ENCODE assay signal across 8 mouse cellular contexts in genomic region chr2:28839501-28840221, GRCm38 (mm10). TPM values are rescaled to one million over a fixed set of nuclear protein-coding genes. Genes with fewer than 3 reads are reported as not detected.
A peak's percentile ranks its signal among the peaks of the same experiment; 100 is the strongest.
DNase-seq lines count a peak whose midpoint lies in the region; ATAC-seq and TF ChIP-seq lines count a peak whose summit lies in the region.

No protein-coding gene starts in this region.

- H3K9ac ChIP-seq in heart, embryonic 13.5 days, result peak overlapping the region; percentile 98
- H3K9ac ChIP-seq in midbrain, embryonic 13.5 days (replicated peaks), result peak overlapping the region; percentile 95

- TF ChIP-seq POLR2A in spleen, adult 2 months (IDR thresholded peaks at IDR 0.05; ENCODE audit: low read depth, low read length), result no peak

- H3K4me1 ChIP-seq in spleen, adult 2 months (ENCODE audit: control insufficient read depth, insufficient read depth, insufficient read length), result peaks cover 10% of the 10 kb centered on the region
- peaks cover 58% of the 10 kb centered on the region for H3K4me1 ChIP-seq in heart, embryonic 13.5 days
- H3K4me1 ChIP-seq in limb, embryonic 10.5 days, result peaks cover 28% of the 10 kb centered on the region
- peaks cover 53% of the 10 kb centered on the region for H3K4me1 ChIP-seq in midbrain, embryonic 13.5 days (replicated peaks)

- ATAC-seq in common myeloid progenitor, adult 5-6 weeks (replicated peaks; ENCODE audit: low read depth, poor library complexity, severe bottlenecking), result peak; percentile 6; the same call in 1 of the 2 replicates
- ATAC-seq in heart, embryonic 13.5 days (ENCODE audit: extremely low read depth, insufficient number of reproducible peaks, low FRiP score, low TSS enrichment), result 0 out of 2 replicates have a peak, but pooled peaks have one; percentile 3
- ATAC-seq in midbrain, embryonic 13.5 days, result peak; percentile 80

- H3K4me2 ChIP-seq in heart, embryonic 13.5 days, result peak overlapping the region; percentile 97
- peak overlapping the region; percentile 99 for H3K4me2 ChIP-seq in midbrain, embryonic 13.5 days (replicated peaks)

- peak overlapping the region; percentile 99 for H3K4me3 ChIP-seq in spleen, adult 2 months (ENCODE audit: extremely low read depth, insufficient read depth, insufficient read length)
- peak overlapping the region; percentile 91 for H3K4me3 ChIP-seq in heart, embryonic 13.5 days
- peak overlapping the region; percentile 87 for H3K4me3 ChIP-seq in limb, embryonic 10.5 days
- H3K4me3 ChIP-seq in midbrain, embryonic 13.5 days (replicated peaks), result peak overlapping the region; percentile 99

- no peak for DNase-seq in spleen, adult 2 months (ENCODE audit: low read depth in 1 of 2, low spot score in 2 of 2)
- DNase-seq in spleen, postnatal 10 days (ENCODE audit: low spot score in 2 of 2), result no peak
- DNase-seq in limb, embryonic 10.5 days (ENCODE audit: low spot score), result no peak
- no peak for DNase-seq in left cerebral cortex, postnatal 36 days (ENCODE audit: low spot score in 2 of 2)
- DNase-seq in frontal cortex, postnatal 10 days (ENCODE audit: low spot score in 2 of 2), result no peak

- no peak for TF ChIP-seq CTCF in spleen, adult 2 months (IDR thresholded peaks at IDR 0.05; ENCODE audit: extremely low read depth, insufficient read depth, insufficient read length, insufficient replicate concordance)

- peak overlapping the region; percentile 68 for H3K27ac ChIP-seq in spleen, adult 2 months (ENCODE audit: insufficient read depth, low read length)
- peak overlapping the region; percentile 85 for H3K27ac ChIP-seq in heart, embryonic 13.5 days (replicated peaks)
- H3K27ac ChIP-seq in limb, embryonic 10.5 days, result peak overlapping the region; percentile 95
- H3K27ac ChIP-seq in midbrain, embryonic 13.5 days, result peak overlapping the region; percentile 90

- intact Hi-C loops in left cerebral cortex, postnatal 36 days (cut with DNase I), result loop anchor here (5.0 kb wide), 2 partner anchors 73 to 152 kb away; no protein-coding TSS in a partner anchor

- peaks cover 4% of the 10 kb centered on the region; the same call in 1 of the 2 replicates for H3K36me3 ChIP-seq in spleen, adult 2 months (ENCODE audit: control insufficient read depth, insufficient read depth, low read length)
- H3K36me3 ChIP-seq in heart, embryonic 13.5 days, result peaks cover 7% of the 10 kb centered on the region
- H3K36me3 ChIP-seq in limb, embryonic 10.5 days, result peaks cover 35% of the 10 kb centered on the region
- peaks cover 8% of the 10 kb centered on the region for H3K36me3 ChIP-seq in midbrain, embryonic 13.5 days

- 0 out of 2 replicates have a peak, but pooled peaks cover 2% of the 10 kb centered on the region for H3K27me3 ChIP-seq in spleen, adult 2 months (ENCODE audit: control insufficient read depth, insufficient read depth, low read length)
- H3K27me3 ChIP-seq in heart, embryonic 13.5 days (replicated peaks), result no peaks in the 10 kb centered on the region
- no peaks in the 10 kb centered on the region for H3K27me3 ChIP-seq in limb, embryonic 10.5 days (ENCODE audit: low read depth, poor library complexity, severe bottlenecking)
- H3K27me3 ChIP-seq in midbrain, embryonic 13.5 days, result no peaks in the 10 kb centered on the region

- H3K9me3 ChIP-seq in heart, embryonic 13.5 days, result no peaks in the 10 kb centered on the region
- H3K9me3 ChIP-seq in limb, embryonic 10.5 days (replicated peaks), result no peaks in the 10 kb centered on the region
- H3K9me3 ChIP-seq in midbrain, embryonic 13.5 days, result no peaks in the 10 kb centered on the region

- WGBS in spleen, adult 2 months, result under 1% methylated on average over 52 of the region's 53 CpGs
- WGBS in heart, embryonic 13.5 days, result under 1% methylated on average over 50 of the region's 53 CpGs
- under 1% methylated on average over 53 of the region's 53 CpGs for WGBS in limb, embryonic 10.5 days
- WGBS in midbrain, embryonic 13.5 days, result under 1% methylated on average over 51 of the region's 53 CpGs

RNA-seq across cellular contexts. Expression of gene Gtf3c4, which starts 0.5 kb away (rescaled TPM):
- 6.1 and 6.8 TPM in 2 replicates for polyA plus RNA-seq in spleen, adult 2 months (2012; rRNA removed)
- total RNA-seq in common myeloid progenitor, adult 5-6 weeks (2017), result 26.3 and 31.8 TPM in 2 replicates
- 6.7 and 8.0 TPM in 2 replicates for polyA plus RNA-seq in heart, embryonic 13.5 days (2015; fragmentation: Nextera tagmentation; extraction: Ambion mirVana)
- polyA plus RNA-seq in limb, embryonic 10.5 days (2016; fragmentation: Nextera tagmentation; extraction: Ambion mirVana), result 23.5 and 27.1 TPM in 2 replicates
- polyA plus RNA-seq in midbrain, embryonic 13.5 days (2015; fragmentation: Nextera tagmentation; extraction: Ambion mirVana), result 21.3 and 22.0 TPM in 2 replicates
- total RNA-seq in left cerebral cortex, postnatal 36 days (2021), result 10 to 100 TPM; 31.8 to 35.8 TPM

RNA-seq across cellular contexts. Expression of gene Ddx31, which starts 0.5 kb away (rescaled TPM):
- polyA plus RNA-seq in spleen, adult 2 months (2012; rRNA removed), result 3.6 and 5.2 TPM in 2 replicates
- total RNA-seq in common myeloid progenitor, adult 5-6 weeks (2017), result 16.5 and 17.8 TPM in 2 replicates
- polyA plus RNA-seq in heart, embryonic 13.5 days (2015; fragmentation: Nextera tagmentation; extraction: Ambion mirVana), result 7.7 and 7.8 TPM in 2 replicates
- 23.5 and 23.6 TPM in 2 replicates for polyA plus RNA-seq in limb, embryonic 10.5 days (2016; fragmentation: Nextera tagmentation; extraction: Ambion mirVana)
- polyA plus RNA-seq in midbrain, embryonic 13.5 days (2015; fragmentation: Nextera tagmentation; extraction: Ambion mirVana), result 14.1 and 16.9 TPM in 2 replicates
- 1 to 10 TPM; 6.2 to 8.7 TPM for total RNA-seq in left cerebral cortex, postnatal 36 days (2021)

Comparison
In these comparisons a context has a peak if more than half of its experiments do, and no peak if none do; other contexts are left out.
1. ATAC-seq: peak in every context shown above with its lines; median percentile 80 in midbrain, embryonic 13.5 days; 6 in common myeloid progenitor, adult 5-6 weeks; 3 in heart, embryonic 13.5 days.